Mouse (Mus musculus) right cerebral cortex, postnatal 10 days (tissue): ENCODE measurements at regions not wholly inside any gene's neighbourhood (a gene's known extent, or its start where the extent isn't known, plus 50 kb on each side); places are given as distances from the start of the nearest gene placed in this dataset.

Source experiments
- DNase-seq, 2 experiments: peaks; one replicate each; pipeline ENCODE4 v3.0.0; 2021; ENCODE audit warnings: low spot score in 2 of 2

- no peak for DNase-seq
These were observed 279.7 kb downstream of the Cdh26 start for GRCm38 (mm10) chr2:178710001-178710400.

- no peak for DNase-seq
These were observed 281.3 kb downstream of the Cdh26 start for GRCm38 (mm10) chr2:178711587-178712080.

- DNase-seq = no peak
These were observed 282.1 kb downstream of the Cdh26 start for GRCm38 (mm10) chr2:178712391-178712892.

GRCm38 (mm10) chr2:178715500-178716245, 285.3 kb downstream of the Cdh26 start:
- DNase-seq = no peak

- no peak for DNase-seq
These were observed 287.7 kb downstream of the Cdh26 start for GRCm38 (mm10) chr2:178718048-178718447.

- DNase-seq = no peak
These were observed 293.1 kb downstream of the Cdh26 start for GRCm38 (mm10) chr2:178723455-178723854.

GRCm38 (mm10) chr2:178724228-178724627, 293.9 kb downstream of the Cdh26 start:
- no peak for DNase-seq

- no peak for DNase-seq
These were observed 297.8 kb downstream of the Cdh26 start for GRCm38 (mm10) chr2:178727930-178728793.

- no peak for DNase-seq
These were observed 298.4 kb downstream of the Cdh26 start for GRCm38 (mm10) chr2:178728794-178729120.

GRCm38 (mm10) chr2:178735099-178735498, 304.8 kb downstream of the Cdh26 start:
- DNase-seq = no peak

GRCm38 (mm10) chr2:178744617-178745016, 314.3 kb downstream of the Cdh26 start:
- no peak for DNase-seq

GRCm38 (mm10) chr2:178745296-178746015, 315.1 kb downstream of the Cdh26 start:
- no peak for DNase-seq

- no peak for DNase-seq
These were observed 320.9 kb downstream of the Cdh26 start for GRCm38 (mm10) chr2:178751247-178751646.

- peak; percentile 72 to 81 for DNase-seq
These were observed 328.0 kb downstream of the Cdh26 start for GRCm38 (mm10) chr2:178758366-178758765.

GRCm38 (mm10) chr2:178768526-178768925, 338.2 kb downstream of the Cdh26 start:
- DNase-seq = no peak

GRCm38 (mm10) chr2:178769001-178769400, 338.7 kb downstream of the Cdh26 start:
- no peak for DNase-seq

- peak; percentile 43 to 47 for DNase-seq
These were observed 341.1 kb downstream of the Cdh26 start for GRCm38 (mm10) chr2:178771435-178771834.

- no peak for DNase-seq
These were observed 341.6 kb downstream of the Cdh26 start for GRCm38 (mm10) chr2:178771881-178772280.

- no peak for DNase-seq
These were observed 354.7 kb downstream of the Cdh26 start for GRCm38 (mm10) chr2:178784822-178785589.

- no peak for DNase-seq
These were observed 355.5 kb downstream of the Cdh26 start for GRCm38 (mm10) chr2:178785843-178786242.

GRCm38 (mm10) chr2:178795841-178796240, 365.5 kb downstream of the Cdh26 start:
- no peak for DNase-seq
